Mouse (Mus musculus): ENCODE results near the gene Lamp1.
A peak's percentile ranks its signal among the peaks of the same experiment; 100 is the strongest.

Lamp1 gene

GRCm38 (mm10) chr8:13158718-13159376, at the start of gene Lamp1:
Gene Lamp1 (plus strand): TSS chr8:13159161.
- DNase-seq (ENCODE audit: low read depth, low spot score): peak; percentile 100

DNA sequence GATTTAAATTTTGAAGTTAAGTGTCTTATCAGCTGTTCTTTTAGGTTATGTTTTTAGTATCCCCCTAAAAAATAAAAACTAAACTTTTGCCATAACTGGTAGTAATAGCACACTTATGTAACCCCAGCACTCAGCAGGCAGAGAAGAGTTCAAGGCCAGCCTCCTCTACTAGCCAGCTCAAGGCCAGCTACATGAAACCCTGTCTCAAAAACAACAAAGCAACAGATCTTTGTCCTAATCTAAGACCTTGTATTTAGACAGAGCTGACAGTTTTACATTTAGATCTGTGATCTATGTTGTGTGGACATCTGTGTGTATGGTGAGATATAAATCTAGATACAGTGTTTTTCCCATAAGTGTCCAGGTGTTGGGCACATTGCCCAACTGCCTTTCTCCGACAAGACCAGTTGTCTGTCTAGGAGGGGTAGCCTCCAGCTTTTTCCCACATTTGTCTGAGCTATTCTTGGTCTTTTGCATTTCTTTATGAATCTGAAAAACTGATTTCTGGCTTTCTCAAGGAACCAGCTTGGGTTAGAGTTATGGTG, 49.5 kb upstream of the Lamp1 start:
- DNase-seq (ENCODE audit: low read depth, low spot score): no peak

DNA sequence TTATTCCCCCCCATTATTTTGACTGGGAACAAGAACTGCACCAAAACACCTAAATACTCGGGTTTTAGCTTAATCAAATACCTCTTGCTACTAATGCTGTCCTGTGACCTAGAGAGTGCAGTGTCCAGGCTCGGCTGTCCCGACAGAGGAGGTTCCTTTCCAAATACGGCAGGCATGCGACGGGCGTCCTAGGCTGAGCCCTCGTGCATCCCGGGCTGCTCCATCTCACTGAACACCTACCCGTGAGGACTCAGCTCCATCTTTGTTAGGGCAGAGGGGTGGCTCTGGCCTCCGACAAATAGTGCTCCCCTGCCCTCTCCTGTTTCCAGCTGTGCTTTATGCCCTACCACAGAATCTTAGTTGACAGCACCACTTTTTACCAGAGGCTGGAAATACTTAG, 47.0 kb upstream of the Lamp1 start:
- no peak for DNase-seq (ENCODE audit: low read depth, low spot score)

DNA sequence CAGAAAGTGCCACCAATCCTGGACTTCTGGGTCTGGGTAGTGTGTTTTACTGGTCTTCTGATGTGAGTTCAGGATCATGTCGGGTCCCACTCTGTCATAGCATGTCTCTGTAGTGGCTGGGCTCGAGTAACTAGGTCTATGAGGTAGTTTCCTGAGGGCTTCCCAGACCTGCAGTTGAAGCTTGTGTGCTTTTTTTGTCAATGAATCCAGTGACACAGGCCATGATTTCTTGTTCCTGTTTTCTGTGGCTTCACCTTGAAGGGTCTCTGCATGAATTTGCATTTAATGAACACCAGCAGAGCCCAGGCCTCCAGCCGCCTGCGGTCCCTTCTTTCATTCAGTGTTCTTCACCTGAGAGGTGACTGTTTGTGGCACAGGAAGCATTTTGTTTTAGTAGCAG, 45.7 kb upstream of the Lamp1 start:
- no peak for DNase-seq (ENCODE audit: low read depth, low spot score)

DNA sequence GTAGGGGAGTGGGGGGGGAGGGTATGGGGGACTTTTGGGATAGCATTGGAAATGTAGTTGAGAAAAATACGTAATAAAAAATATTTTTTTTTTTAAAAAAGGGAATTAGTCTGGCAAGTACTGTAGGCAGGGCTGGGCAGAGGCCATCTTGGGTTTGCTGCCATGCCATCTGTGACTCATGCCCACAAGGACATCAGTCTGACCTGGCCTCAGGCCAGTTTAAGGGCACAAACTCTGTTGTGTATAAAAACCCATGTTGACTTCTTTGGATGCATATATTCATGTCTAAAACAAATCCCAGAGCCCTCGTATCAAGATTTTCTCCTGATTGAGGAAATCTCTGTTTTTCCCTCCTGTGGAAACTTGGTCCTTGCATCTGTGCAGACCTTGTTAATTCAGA, 41.9 kb upstream of the Lamp1 start:
- DNase-seq (ENCODE audit: low read depth, low spot score): no peak

DNA sequence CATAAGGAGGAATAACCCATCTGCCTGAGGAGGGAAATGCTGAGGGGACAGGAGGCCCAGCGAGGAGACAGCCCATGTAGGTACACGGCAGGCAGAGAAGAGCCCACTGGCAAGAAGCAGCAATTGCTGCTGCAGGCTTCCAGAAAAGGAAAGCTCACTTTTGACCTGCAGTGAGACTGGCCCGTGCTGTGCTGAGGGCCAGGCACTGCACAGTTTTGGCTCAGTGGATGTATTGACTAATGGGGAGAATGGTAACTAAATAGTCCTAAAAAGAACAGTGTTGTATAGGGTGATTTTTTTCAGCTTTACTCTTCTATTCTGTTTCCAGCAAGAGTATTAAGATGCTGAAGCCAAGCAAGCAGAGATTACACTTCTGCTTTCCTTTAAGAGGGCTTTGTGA, 40.4 kb upstream of the Lamp1 start:
- no peak for DNase-seq (ENCODE audit: low read depth, low spot score)

DNA sequence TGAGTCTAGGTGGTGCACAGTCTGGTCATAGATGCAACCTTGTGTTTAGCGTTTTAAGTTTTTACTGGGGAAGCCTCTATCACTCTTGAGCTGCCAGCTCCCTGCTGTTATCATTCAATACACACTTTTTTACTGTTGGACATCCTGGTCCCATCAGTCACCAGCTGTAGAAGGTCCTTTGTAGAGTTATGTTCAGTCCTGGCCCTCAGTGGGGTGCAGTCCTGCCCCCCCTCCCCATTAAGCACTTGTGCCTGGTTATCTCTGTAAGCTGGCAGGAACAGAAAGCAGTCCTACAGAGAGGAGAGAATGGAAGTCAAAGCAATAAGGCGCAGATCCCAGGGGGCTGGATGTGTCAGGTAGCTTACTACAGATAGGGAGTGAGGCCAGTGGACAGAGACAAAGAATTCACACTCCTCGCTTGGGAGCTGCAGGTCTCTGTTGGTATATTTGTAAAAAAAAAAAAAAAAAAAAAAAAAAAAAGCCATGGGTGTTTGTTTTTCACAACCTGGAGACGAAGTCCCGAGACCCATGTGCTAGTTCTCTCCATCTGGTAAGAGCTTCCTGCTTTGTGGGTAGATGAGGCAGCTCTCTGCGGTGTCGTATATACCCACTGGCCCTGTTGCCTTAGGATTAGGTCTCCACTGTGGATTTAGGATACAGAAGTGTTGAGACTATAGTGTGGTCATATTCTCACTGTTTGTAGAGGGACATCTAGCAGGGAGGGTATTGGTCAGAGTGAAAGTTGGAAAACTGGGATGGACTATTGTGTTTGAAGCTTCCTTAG, 37.9 kb upstream of the Lamp1 start:
- DNase-seq (ENCODE audit: low read depth, low spot score): no peak

DNA sequence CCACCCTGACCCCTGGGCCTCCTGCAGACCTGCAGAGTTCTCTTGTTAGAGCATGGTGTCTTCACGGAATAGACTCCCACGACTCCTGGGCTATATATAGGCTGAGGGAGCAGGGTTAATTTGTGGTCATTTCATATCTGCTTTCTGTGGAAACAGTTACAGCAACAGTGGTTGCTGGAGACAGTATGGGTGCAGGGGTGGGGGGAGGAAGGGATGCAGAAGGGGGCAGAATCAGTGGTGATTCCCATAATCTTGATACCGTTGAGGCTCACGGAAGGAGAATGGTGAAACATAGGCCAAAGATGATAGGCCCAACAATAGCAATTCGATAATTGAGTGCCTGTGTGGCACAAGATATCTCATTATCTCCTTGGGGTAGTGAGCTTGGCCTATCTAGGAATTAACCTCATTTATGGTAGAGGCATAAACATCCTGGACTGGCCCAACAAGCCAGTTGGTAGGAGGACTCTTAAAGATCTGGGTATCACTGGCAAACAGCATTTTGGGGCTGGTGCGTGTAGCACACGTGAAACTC, 36.0 kb upstream of the Lamp1 start:
- no peak for DNase-seq (ENCODE audit: low read depth, low spot score)

DNA sequence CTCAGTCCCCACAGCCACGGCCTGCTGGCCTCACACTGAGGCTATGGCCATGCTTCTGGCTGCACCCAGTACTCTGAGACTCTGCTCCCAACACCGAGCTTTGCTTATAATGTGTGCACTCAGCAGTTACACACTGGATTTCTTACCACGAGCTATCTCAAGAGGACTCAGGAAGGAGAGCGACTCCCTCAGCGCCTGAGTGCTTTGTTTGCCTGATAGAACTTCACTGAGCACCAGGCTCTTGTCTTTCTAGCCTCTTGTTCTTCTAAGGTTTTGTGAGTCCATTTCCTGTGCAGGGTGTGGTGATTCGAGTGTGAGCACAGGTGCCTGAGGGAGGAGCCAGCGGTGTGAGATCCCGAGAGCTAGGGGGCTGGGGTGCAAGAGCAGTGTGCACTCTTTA, 34.1 kb upstream of the Lamp1 start:
- DNase-seq (ENCODE audit: low read depth, low spot score): no peak

GRCm38 (mm10) chr8:13132220-13132619, 26.7 kb upstream of the Lamp1 start:
- peak; percentile 24 for DNase-seq (ENCODE audit: low read depth, low spot score)

DNA sequence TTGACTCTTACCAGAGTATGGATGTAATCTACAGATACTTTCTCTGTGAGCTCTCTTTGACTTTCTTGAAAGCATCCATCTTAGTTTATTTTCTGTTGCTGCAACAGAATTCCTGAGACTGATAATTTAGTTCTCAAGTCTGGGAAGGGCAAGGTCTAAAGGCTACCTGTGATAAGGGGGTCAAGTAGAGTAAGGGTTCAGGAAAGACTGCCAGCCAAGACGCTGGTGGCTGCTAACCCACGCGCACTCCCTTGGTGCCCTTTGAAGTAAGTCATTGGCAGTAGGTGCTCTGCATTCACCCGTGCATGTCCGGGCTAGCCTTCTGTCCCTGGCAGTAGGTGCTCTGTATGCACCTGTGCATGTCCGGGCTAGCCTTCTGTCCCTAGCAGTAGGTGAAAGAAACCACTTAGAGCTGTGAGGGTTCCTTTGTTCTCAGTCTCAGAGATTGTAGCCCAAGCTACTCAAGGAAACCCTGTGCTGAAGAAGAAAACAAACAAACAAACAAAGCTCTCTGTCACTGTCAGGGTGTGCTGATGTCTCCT, 19.2 kb upstream of the Lamp1 start:
- DNase-seq (ENCODE audit: low read depth, low spot score): no peak

- DNase-seq (ENCODE audit: low read depth, low spot score): no peak
Measured at GRCm38 (mm10) chr8:13141681-13142080, 17.3 kb upstream of the Lamp1 start.

- no peak for DNase-seq (ENCODE audit: low read depth, low spot score)
Measured at GRCm38 (mm10) chr8:13148476-13148875, 10.5 kb upstream of the Lamp1 start.

DNA sequence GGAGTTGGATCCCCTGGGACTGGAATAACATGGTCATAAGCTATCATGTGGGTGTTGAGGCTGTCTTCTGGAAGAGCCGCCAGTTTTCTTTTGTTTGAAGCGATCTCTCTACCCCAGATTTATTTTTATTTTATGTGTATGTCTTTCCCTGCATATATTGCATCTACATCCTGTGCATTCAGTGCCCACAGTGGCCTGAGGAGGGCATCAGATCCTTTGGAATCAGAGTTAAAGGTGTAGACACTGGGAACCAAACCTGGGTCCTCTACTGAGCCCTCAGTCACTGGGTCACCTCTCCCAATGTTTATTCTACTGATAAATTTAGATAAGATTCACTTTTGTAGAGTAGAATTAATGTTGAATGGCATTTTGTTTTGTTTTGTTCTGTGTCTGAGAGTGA, 9.7 kb upstream of the Lamp1 start:
- no peak for DNase-seq (ENCODE audit: low read depth, low spot score)

- DNase-seq (ENCODE audit: low read depth, low spot score): no peak
Measured at GRCm38 (mm10) chr8:13149866-13150265, 9.1 kb upstream of the Lamp1 start.

DNA sequence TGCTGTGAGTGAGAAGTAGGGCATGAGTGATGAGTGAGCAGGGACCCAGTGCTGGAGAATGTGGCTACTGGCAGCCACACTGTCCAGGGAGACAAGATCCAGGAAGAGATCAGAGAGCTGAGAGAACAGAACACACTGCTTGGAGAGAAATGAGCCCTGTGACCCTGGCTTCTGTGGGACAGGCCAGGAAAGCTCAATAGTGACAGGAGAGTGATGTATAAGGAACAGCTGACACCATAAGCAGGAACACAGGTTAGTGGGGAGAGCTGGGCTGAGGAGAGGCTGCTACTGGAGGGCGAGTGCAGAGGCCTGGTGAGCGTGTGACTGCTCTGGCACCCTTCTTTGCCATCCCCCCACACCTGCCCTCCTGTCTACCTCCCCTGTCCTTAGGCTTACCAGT, 8.0 kb upstream of the Lamp1 start:
- no peak for DNase-seq (ENCODE audit: low read depth, low spot score)

GRCm38 (mm10) chr8:13154099-13154498, 4.9 kb upstream of the Lamp1 start:
- no peak for DNase-seq (ENCODE audit: low read depth, low spot score)

GRCm38 (mm10) chr8:13155358-13155757, 3.6 kb upstream of the Lamp1 start:
- no peak for DNase-seq (ENCODE audit: low read depth, low spot score)

DNA sequence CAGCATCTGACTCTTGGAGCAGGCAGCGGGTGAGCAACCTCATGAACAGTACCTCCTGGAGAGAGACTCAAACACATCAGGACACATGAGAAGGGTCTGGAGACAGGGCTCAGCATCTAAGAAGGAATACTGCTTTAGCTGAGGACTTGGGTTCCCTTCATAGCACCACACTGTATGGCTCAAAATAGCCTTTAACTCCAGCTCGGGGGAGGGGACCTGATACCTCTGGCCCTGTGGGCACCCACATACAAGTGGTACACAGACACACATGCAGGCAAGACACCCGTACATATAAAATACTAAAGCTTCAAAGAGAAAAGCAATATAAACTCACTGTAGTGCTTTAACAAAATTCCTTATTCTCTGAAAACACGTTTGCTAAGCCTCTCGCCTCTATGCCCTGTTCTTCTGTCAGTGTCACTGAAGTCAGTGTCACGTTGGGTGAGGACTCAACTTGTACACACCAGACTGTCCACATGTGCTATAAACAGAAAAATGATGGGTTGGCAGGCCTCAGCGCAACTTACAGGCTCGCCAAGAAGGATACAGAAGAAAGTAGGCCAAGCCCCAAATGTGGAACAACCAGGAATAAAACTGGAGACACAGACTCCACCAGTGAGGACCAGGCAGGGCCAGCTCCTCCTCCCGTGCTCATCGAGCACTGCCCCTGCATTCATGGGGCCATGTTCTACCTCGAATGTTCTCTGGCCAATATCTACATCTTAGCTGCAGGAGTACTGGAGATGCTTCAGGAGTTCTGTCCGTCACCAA, 2.4 kb upstream of the Lamp1 start:
- DNase-seq (ENCODE audit: low read depth, low spot score): no peak

GRCm38 (mm10) chr8:13159377-13159881, 468 bp downstream of the Lamp1 start:
- no peak for DNase-seq (ENCODE audit: low read depth, low spot score)

DNA sequence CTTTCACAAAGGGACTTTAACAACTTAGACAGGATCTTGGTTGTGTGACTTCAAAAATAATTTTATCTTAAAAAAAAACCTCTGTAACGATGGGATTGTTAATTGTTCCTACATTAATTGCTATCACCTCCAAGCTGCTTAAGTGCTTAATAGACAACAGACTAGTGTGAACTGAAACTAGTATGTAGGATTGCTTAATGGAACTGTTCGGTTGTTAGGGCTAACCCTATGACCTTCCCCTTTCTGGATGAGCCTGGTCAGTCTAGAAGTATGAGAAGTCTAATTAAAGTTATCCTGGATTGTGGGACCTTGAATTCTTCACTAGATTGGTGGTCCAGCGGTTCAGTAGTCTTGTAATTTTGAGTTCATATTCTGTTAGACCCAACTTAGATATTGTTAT, 1.7 kb downstream of the Lamp1 start:
- no peak for DNase-seq (ENCODE audit: low read depth, low spot score)

DNA sequence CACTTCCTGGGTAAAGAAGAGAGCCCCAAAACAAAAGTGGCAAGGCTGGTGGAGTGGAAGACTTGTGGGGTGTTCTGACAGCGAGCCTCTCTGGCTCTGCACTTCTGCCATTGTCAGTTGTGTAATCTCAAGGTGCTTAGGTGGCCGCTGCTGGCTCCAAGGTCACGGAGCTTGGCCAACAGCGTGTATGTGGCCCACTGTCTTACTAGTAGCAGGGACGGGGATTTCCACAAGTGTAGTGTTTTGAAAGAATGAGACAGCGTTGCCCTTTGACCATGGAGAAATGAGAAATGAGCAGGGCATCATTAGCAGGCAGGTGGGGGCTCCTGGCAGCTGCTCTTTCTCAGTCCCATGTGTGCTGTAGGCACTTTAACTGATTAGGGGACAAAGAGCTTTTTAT, 3.1 kb downstream of the Lamp1 start:
- DNase-seq (ENCODE audit: low read depth, low spot score): no peak
